Mouse (Mus musculus) cerebellum, adult 9-10 months (tissue): ENCODE data around the gene Rhob.
"Not testable (repeated sequence)": the region's sequence is repeated elsewhere in the genome, so short reads cannot be mapped to it uniquely, and the experiment has no call there.

Experiments
- DNase-seq: peaks from one replicate; pipeline ENCODE4 v3.0.0; 2022

Gene Rhob

GRCm38 (mm10) chr12:8470962-8471361 is 28.8 kb downstream of the Rhob start:
- DNase-seq = no peak

GRCm38 (mm10) chr12:8469742-8470494 is 29.9 kb downstream of the Rhob start:
- DNase-seq = no peak

- DNase-seq = no peak
Observed at GRCm38 (mm10) chr12:8468221-8468865, 31.5 kb downstream of the Rhob start.

GRCm38 (mm10) chr12:8467029-8467924 is 32.5 kb downstream of the Rhob start:
- DNase-seq = no peak

GRCm38 (mm10) chr12:8465680-8466079 is 34.1 kb downstream of the Rhob start:
- DNase-seq = no peak

GRCm38 (mm10) chr12:8464961-8465360 is 34.8 kb downstream of the Rhob start:
- no peak for DNase-seq

GRCm38 (mm10) chr12:8463599-8464160 is 36.1 kb downstream of the Rhob start:
- DNase-seq = no peak

GRCm38 (mm10) chr12:8462533-8462932 is 37.3 kb downstream of the Rhob start:
- DNase-seq = no peak

GRCm38 (mm10) chr12:8461575-8461974 is 38.2 kb downstream of the Rhob start:
- DNase-seq = not testable (repeated sequence)

- DNase-seq = no peak
Observed at GRCm38 (mm10) chr12:8458400-8458799, 41.4 kb downstream of the Rhob start.

GRCm38 (mm10) chr12:8457052-8457451 is 42.8 kb downstream of the Rhob start:
- DNase-seq = no peak

GRCm38 (mm10) chr12:8455046-8455445 is 44.8 kb downstream of the Rhob start:
- DNase-seq = no peak

GRCm38 (mm10) chr12:8454487-8454886 is 45.3 kb downstream of the Rhob start:
- peak; percentile 52 for DNase-seq

GRCm38 (mm10) chr12:8452766-8453621 is 46.8 kb downstream of the Rhob start:
- peak; percentile 60 for DNase-seq

- no peak for DNase-seq
Observed at GRCm38 (mm10) chr12:8451571-8452485, 48.0 kb downstream of the Rhob start.

- no peak for DNase-seq
Observed at GRCm38 (mm10) chr12:8450639-8451038, 49.2 kb downstream of the Rhob start.

- DNase-seq = no peak
Observed at GRCm38 (mm10) chr12:8450028-8450427, 49.8 kb downstream of the Rhob start.
